Mouse (Mus musculus): Measurements from ENCODE around the gene Apex1. TPM values are rescaled to one million over a fixed set of nuclear protein-coding genes. Genes with fewer than 3 reads are reported as not detected.

Gene Apex1
- total and polyA plus RNA-seq, 3 experiments = 129 to 155 TPM; not detected in 1

GRCm38 (mm10) chr14:50968216-50968980 lies 43.6 kb downstream of the Apex1 start:
- Histone ChIP-seq H3K4me3 (ENCODE audit: control insufficient read depth in 1 of 2, insufficient read depth in 1 of 2, low read depth in 2 of 2, low read length in 2 of 2) (no peak overlapping the region), H3K9me3 (replicated peaks; ENCODE audit: insufficient read depth, low read length) (no peaks in the 10 kb centered on the region), H3K27me3 (ENCODE audit: control insufficient read depth in 1 of 2, insufficient read depth in 2 of 2, low read length in 2 of 2) (no peaks in the 10 kb centered on the region), H3K9ac (ENCODE audit: control insufficient read depth, low read depth, low read length, poor library complexity, severe bottlenecking) (no peak overlapping the region), H3K79me2 (ENCODE audit: control insufficient read depth, insufficient read depth, low read length, poor library complexity) (no peaks in the 10 kb centered on the region), H3K27ac (ENCODE audit: control insufficient read depth, low read depth, low read length) (no peak overlapping the region), H3K36me3 (ENCODE audit: control insufficient read depth in 1 of 2, insufficient read depth in 2 of 2, low read length in 2 of 2) (no peaks in the 10 kb centered on the region), H3K4me1 (ENCODE audit: control insufficient read depth in 1 of 2, insufficient read depth in 2 of 2, low read length in 2 of 2) (no peaks in the 10 kb centered on the region)
- TF ChIP-seq TAL1 (IDR thresholded peaks at IDR 0.05; ENCODE audit: low read length) (no peak), MAZ (IDR thresholded peaks at IDR 0.05; ENCODE audit: low read depth, low read length) (no peak), RCOR1 (IDR thresholded peaks at IDR 0.05; ENCODE audit: low read depth, low read length) (no peak), TBP (IDR thresholded peaks at IDR 0.05; ENCODE audit: low read depth, low read length) (no peak)
- DNase-seq (ENCODE audit: low read depth, low spot score) = peak; percentile 16

DNA sequence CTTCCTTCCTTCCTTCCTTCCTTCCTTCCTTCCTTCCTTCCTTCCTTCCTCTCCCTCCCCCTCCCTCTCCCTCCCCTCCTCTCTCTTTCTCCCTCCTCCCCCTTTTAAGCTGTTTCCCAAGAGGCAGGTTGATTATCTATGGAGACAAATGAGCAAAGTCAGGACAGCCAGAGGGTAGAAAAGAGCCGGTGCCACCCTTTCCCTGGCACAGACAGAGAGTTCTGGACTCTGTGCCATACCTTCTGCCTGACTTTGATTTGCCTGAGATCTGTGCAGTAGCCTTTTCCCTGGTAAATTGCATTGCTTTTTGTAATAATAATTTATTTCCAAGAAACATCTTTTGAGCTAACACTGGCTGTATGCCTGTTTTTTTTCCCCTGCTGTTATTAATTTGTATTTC lies 44.3 kb downstream of the Apex1 start:
- Histone ChIP-seq H3K27me3 (ENCODE audit: control insufficient read depth in 1 of 2, insufficient read depth in 2 of 2, low read length in 2 of 2) (no peaks in the 10 kb centered on the region), H3K79me2 (ENCODE audit: control insufficient read depth, insufficient read depth, low read length, poor library complexity) (no peaks in the 10 kb centered on the region), H3K4me3 (ENCODE audit: control insufficient read depth in 1 of 2, insufficient read depth in 1 of 2, low read depth in 2 of 2, low read length in 2 of 2) (no peak overlapping the region), H3K36me3 (ENCODE audit: control insufficient read depth in 1 of 2, insufficient read depth in 2 of 2, low read length in 2 of 2) (no peaks in the 10 kb centered on the region), H3K9me3 (replicated peaks; ENCODE audit: insufficient read depth, low read length) (no peaks in the 10 kb centered on the region), H3K27ac (ENCODE audit: control insufficient read depth, low read depth, low read length) (no peak overlapping the region), H3K9ac (ENCODE audit: control insufficient read depth, low read depth, low read length, poor library complexity, severe bottlenecking) (no peak overlapping the region), H3K4me1 (ENCODE audit: control insufficient read depth in 1 of 2, insufficient read depth in 2 of 2, low read length in 2 of 2) (no peaks in the 10 kb centered on the region)
- no peak for DNase-seq (ENCODE audit: low read depth, low spot score)
- TF ChIP-seq HCFC1 (IDR thresholded peaks at IDR 0.05; ENCODE audit: low read depth, low read length) = no peak
- no peak for TF ChIP-seq MXI1 (IDR thresholded peaks at IDR 0.05; ENCODE audit: low read depth, low read length)
- no peak for TF ChIP-seq ZNF384 (IDR thresholded peaks at IDR 0.05; ENCODE audit: low read depth, low read length)
- no peak for TF ChIP-seq USF2 (IDR thresholded peaks at IDR 0.05; ENCODE audit: borderline replicate concordance in 1 of 2, insufficient read depth in 1 of 2, low read depth in 1 of 2, low read length in 2 of 2)
- no peak for TF ChIP-seq KAT2A (conservative IDR thresholded peaks at IDR 0.05; ENCODE audit: low read depth, low read length)
- no peak for TF ChIP-seq ELF1 (IDR thresholded peaks at IDR 0.05; ENCODE audit: low read depth, low read length)
- TF ChIP-seq POLR2AphosphoS5 (IDR thresholded peaks at IDR 0.05; ENCODE audit: borderline replicate concordance, low read depth, low read length) = no peak
- TF ChIP-seq TCF12 (IDR thresholded peaks at IDR 0.05; ENCODE audit: low read depth, low read length) = no peak
- TF ChIP-seq BHLHE40 (IDR thresholded peaks at IDR 0.05; ENCODE audit: borderline replicate concordance, low read depth, low read length) = no peak
